Mouse (Mus musculus): Measurements from ENCODE around the gene Itga2b. TPM values are rescaled to one million over a fixed set of nuclear protein-coding genes. Genes with fewer than 3 reads are reported as not detected.

The Itga2b gene
- 1 to 10 TPM; 1.2 to 3.9 TPM for total RNA-seq (2021)
- long read RNA-seq, partial matches to known transcripts: 0 of 2 reads
- long read RNA-seq, other reads (novel, unspliced or antisense): 1 of 2 reads

- DNase-seq (ENCODE audit: low spot score in 2 of 2): no peak
Observed at GRCm38 (mm10) chr11:102469648-102470357, at the start of gene Itga2b. Itga2b (minus strand) TSS chr11:102470122.

- DNase-seq (ENCODE audit: low spot score in 2 of 2): no peak
Observed at GRCm38 (mm10) chr11:102514793-102515424, 45.0 kb upstream of the Itga2b start.

GRCm38 (mm10) chr11:102510226-102510625 lies 40.3 kb upstream of the Itga2b start:
- peak in 1 of 2 experiments; percentile 28 for DNase-seq (ENCODE audit: low spot score in 2 of 2)

GRCm38 (mm10) chr11:102496732-102497131 lies 26.8 kb upstream of the Itga2b start:
- DNase-seq (ENCODE audit: low spot score in 2 of 2): no peak

- no peak for DNase-seq (ENCODE audit: low spot score in 2 of 2)
Observed at GRCm38 (mm10) chr11:102496206-102496605, 26.3 kb upstream of the Itga2b start.

GRCm38 (mm10) chr11:102495742-102496141 lies 25.8 kb upstream of the Itga2b start:
- DNase-seq (ENCODE audit: low spot score in 2 of 2): no peak

GRCm38 (mm10) chr11:102495114-102495513 lies 25.2 kb upstream of the Itga2b start:
- DNase-seq (ENCODE audit: low spot score in 2 of 2): no peak

- no peak for DNase-seq (ENCODE audit: low spot score in 2 of 2)
Observed at GRCm38 (mm10) chr11:102494063-102494650, 24.2 kb upstream of the Itga2b start.

- no peak for DNase-seq (ENCODE audit: low spot score in 2 of 2)
Observed at GRCm38 (mm10) chr11:102493241-102493640, 23.3 kb upstream of the Itga2b start.

- no peak for DNase-seq (ENCODE audit: low spot score in 2 of 2)
Observed at GRCm38 (mm10) chr11:102487901-102488300, 18.0 kb upstream of the Itga2b start.

- peak in 1 of 2 experiments; percentile 64 for DNase-seq (ENCODE audit: low spot score in 2 of 2)
Observed at GRCm38 (mm10) chr11:102486733-102487386, 16.9 kb upstream of the Itga2b start.

GRCm38 (mm10) chr11:102481779-102482178 lies 11.9 kb upstream of the Itga2b start:
- no peak for DNase-seq (ENCODE audit: low spot score in 2 of 2)

GRCm38 (mm10) chr11:102480897-102481296 lies 11.0 kb upstream of the Itga2b start:
- DNase-seq (ENCODE audit: low spot score in 2 of 2): no peak

GRCm38 (mm10) chr11:102480111-102480510 lies 10.2 kb upstream of the Itga2b start:
- DNase-seq (ENCODE audit: low spot score in 2 of 2): no peak

GRCm38 (mm10) chr11:102479581-102479980 lies 9.7 kb upstream of the Itga2b start:
- DNase-seq (ENCODE audit: low spot score in 2 of 2): no peak

- no peak for DNase-seq (ENCODE audit: low spot score in 2 of 2)
Observed at GRCm38 (mm10) chr11:102478671-102479070, 8.7 kb upstream of the Itga2b start.

GRCm38 (mm10) chr11:102475027-102475426 lies 5.1 kb upstream of the Itga2b start:
- DNase-seq (ENCODE audit: low spot score in 2 of 2): no peak

GRCm38 (mm10) chr11:102467041-102467631 lies 2.8 kb downstream of the Itga2b start:
- peak; percentile 92 to 95 for DNase-seq (ENCODE audit: low spot score in 2 of 2)

GRCm38 (mm10) chr11:102465713-102466436 lies 4.0 kb downstream of the Itga2b start:
- peak; percentile 69 to 79 for DNase-seq (ENCODE audit: low spot score in 2 of 2)

- DNase-seq (ENCODE audit: low spot score in 2 of 2): no peak
Observed at GRCm38 (mm10) chr11:102464901-102465300, 5.0 kb downstream of the Itga2b start.

- DNase-seq (ENCODE audit: low spot score in 2 of 2): no peak
Observed at GRCm38 (mm10) chr11:102461764-102462163, 8.2 kb downstream of the Itga2b start.

Measured in layer of hippocampus, adult 18-20 months (tissue).